Mouse (Mus musculus) liver, embryonic 11.5 days (tissue): Measurements from ENCODE around the gene Ppp2r5c. TPM values are rescaled to one million over a fixed set of nuclear protein-coding genes. Genes with fewer than 3 reads are reported as not detected.

Source experiments
- ATAC-seq: fragments of 200-750 bp; cut with Nextera tagmentation; replicated peaks from 2 replicates; pipeline ENCODE4 v1.8.0; 2017; ENCODE audit warnings: moderate number of reproducible peaks, mild to moderate bottlenecking, moderate TSS enrichment, moderate library complexity; ENCODE audit not compliant: low FRiP score
- DNase-seq: peaks from one replicate; pipeline ENCODE4 v3.0.0-alpha.2; 2017; ENCODE audit warnings: low spot score
- H3K27ac ChIP-seq: fragments of 300-500 bp; sonication (generic); 2 replicates; pipeline ENCODE4 v1.5.1; 2014; ENCODE audit warnings: mild to moderate bottlenecking, low read depth, low read length, control low read depth
- H3K27me3 ChIP-seq: fragments of 300-500 bp; sonication (generic); replicated peaks from 2 replicates; pipeline ENCODE4 v1.6.1; 2014; ENCODE audit warnings: low read length, mixed read lengths; ENCODE audit not compliant: control insufficient read depth, insufficient read depth
- H3K36me3 ChIP-seq: fragments of 300-500 bp; sonication (generic); 2 replicates; pipeline ENCODE4 v1.6.1; 2014; ENCODE audit warnings: mild to moderate bottlenecking, low read length, moderate library complexity, mixed read lengths; ENCODE audit not compliant: control insufficient read depth, insufficient read depth
- H3K4me1 ChIP-seq: fragments of 300-500 bp; sonication (generic); replicated peaks from 2 replicates; pipeline ENCODE4 v1.6.1; 2014; ENCODE audit warnings: low read length, mixed read lengths; ENCODE audit not compliant: control insufficient read depth, insufficient read depth
- H3K4me2 ChIP-seq: fragments of 300-500 bp; sonication (generic); 2 replicates; pipeline ENCODE4 v1.6.1; 2014; ENCODE audit warnings: mild to moderate bottlenecking, control low read depth, moderate library complexity
- H3K4me3 ChIP-seq: fragments of 300-500 bp; sonication (generic); 2 replicates; pipeline ENCODE4 v1.5.1; 2014; ENCODE audit warnings: low read depth, low read length, control low read depth
- H3K9ac ChIP-seq: fragments of 300-500 bp; sonication (generic); 2 replicates; pipeline ENCODE4 v1.6.1; 2014; ENCODE audit warnings: low read depth, low read length, control low read depth
- H3K9me3 ChIP-seq: fragments of 300-500 bp; sonication (generic); 2 replicates; pipeline ENCODE4 v1.6.1; 2016; ENCODE audit warnings: low read length, inconsistent platforms, mixed read lengths; ENCODE audit not compliant: control insufficient read depth
- WGBS: fragments of 180-500 bp; shearing (Covaris S2); extraction: QIAGEN DNeasy Blood & Tissue Kit; methylation state at CpG from one replicate; pipeline ENCODE4 v1.1.7; 2014; 5-methylcytosine and 5-hydroxymethylcytosine counted together
- polyA plus RNA-seq: library from polyadenylated mRNA; unstranded; fragments of >200 nt; fragmentation: Nextera tagmentation; extraction: Ambion mirVana; gene quantifications from 2 replicates; pipeline ENCODE4 v1.2.1, GENCODE M21; 2014

Ppp2r5c gene
- polyA plus RNA-seq, 1 experiment from 2014 or later = 138 TPM

- Histone ChIP-seq H3K4me2 (peak overlapping the region; percentile 72), H3K4me3 (peak overlapping the region; percentile 98), H3K9me3 (no peaks in the 10 kb centered on the region), H3K9ac (no peak overlapping the region), H3K27ac (no peak overlapping the region), H3K27me3 (no peaks in the 10 kb centered on the region), H3K4me1 (peaks cover 6% of the 10 kb centered on the region), H3K36me3 (no peaks in the 10 kb centered on the region)
- WGBS = 52% methylated on average over 13 of the region's 13 CpGs
- no peak for DNase-seq
- no peak for ATAC-seq
Observed at GRCm38 (mm10) chr12:110600225-110600991, 153.5 kb downstream of the Ppp2r5c start.

- Histone ChIP-seq H3K9ac (peak within 1 kb of the TSS; percentile 97), H3K27me3 (no peaks in the 10 kb centered on the region), H3K27ac (peak within 1 kb of the TSS; percentile 94), H3K4me2 (peak within 1 kb of the TSS; percentile 72), H3K4me3 (peak within 1 kb of the TSS; percentile 98), H3K36me3 (no peaks in the 10 kb centered on the region), H3K4me1 (peaks cover 6% of the 10 kb centered on the region), H3K9me3 (no peaks in the 10 kb centered on the region)
- under 1% methylated on average over 105 of the region's 105 CpGs for WGBS
- ATAC-seq = peak; percentile 94
- peak; percentile 92 for DNase-seq
Observed at GRCm38 (mm10) chr12:110601241-110602218, 154.6 kb downstream of the Ppp2r5c start, which contains the start of gene Dync1h1. TSS of gene Dync1h1 (plus strand) at chr12:110601452.

DNA sequence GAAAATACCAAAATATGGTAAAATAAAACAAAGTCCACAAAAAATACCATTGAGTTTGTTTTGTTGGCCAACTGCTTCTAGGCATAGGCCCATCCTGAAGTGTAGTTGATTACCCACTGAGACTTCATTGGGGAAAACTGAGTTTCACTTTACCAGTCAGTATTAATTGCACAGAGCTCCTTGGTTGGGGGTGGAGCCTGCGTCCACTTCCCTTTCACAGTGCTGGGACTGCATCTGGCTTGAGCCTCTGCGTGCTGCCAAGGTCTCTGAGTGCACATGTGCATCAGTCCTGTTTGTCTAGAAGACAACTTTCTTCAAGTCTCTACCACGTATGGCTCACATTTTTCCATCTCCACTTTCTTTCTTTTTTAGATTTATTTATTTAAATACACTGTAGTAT, 159.2 kb downstream of the Ppp2r5c start:
- H3K27ac ChIP-seq = no peak overlapping the region
- DNase-seq (no peak), ATAC-seq (no peak)
- H3K4me2 ChIP-seq = no peak overlapping the region
- 64% methylated on average over 3 of the region's 3 CpGs for WGBS
- no peaks in the 10 kb centered on the region for H3K9me3 ChIP-seq
- peaks cover 12% of the 10 kb centered on the region for H3K4me1 ChIP-seq
- no peak overlapping the region for H3K9ac ChIP-seq
- H3K36me3 ChIP-seq = no peaks in the 10 kb centered on the region
- no peaks in the 10 kb centered on the region for H3K27me3 ChIP-seq
- H3K4me3 ChIP-seq = no peak overlapping the region

DNA sequence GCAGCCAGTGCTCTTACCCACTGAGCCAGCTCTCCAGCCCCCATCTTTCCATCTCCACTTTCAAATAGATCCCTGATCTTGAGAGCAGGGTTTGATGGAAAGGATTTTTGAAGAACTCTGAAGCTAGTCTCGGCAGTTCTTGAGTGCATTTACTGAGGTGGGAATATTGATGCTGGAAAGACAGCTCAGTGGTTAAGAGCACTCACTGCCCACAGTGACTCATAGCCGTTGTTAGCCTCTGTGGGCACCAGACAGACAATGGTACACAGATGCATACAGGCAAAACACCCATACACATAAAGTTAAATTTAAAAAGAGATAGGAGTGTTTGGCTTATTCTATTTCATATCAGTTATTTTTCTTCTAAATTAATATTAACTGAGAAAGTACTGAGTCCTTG, 159.8 kb downstream of the Ppp2r5c start:
- Histone ChIP-seq H3K27me3 (no peaks in the 10 kb centered on the region), H3K4me1 (peaks cover 12% of the 10 kb centered on the region), H3K4me2 (no peak overlapping the region), H3K9ac (no peak overlapping the region), H3K9me3 (no peaks in the 10 kb centered on the region), H3K27ac (no peak overlapping the region), H3K36me3 (0 out of 2 replicates have a peak, but pooled peaks cover under 1% of the 10 kb centered on the region), H3K4me3 (no peak overlapping the region)
- WGBS = 83% methylated on average over 2 of the region's 2 CpGs
- no peak for ATAC-seq
- no peak for DNase-seq

GRCm38 (mm10) chr12:110608460-110609152, 161.7 kb downstream of the Ppp2r5c start:
- H3K27me3 ChIP-seq = no peaks in the 10 kb centered on the region
- H3K27ac ChIP-seq = no peak overlapping the region
- H3K9me3 ChIP-seq = no peaks in the 10 kb centered on the region
- no peak overlapping the region for H3K9ac ChIP-seq
- WGBS = 63% methylated on average over 11 of the region's 11 CpGs
- ATAC-seq = peak; percentile 64; the same call in 1 of the 2 replicates
- peaks cover 11% of the 10 kb centered on the region; the same call in 1 of the 2 replicates for H3K36me3 ChIP-seq
- DNase-seq = no peak
- H3K4me3 ChIP-seq = no peak overlapping the region
- no peak overlapping the region for H3K4me2 ChIP-seq
- peaks cover 6% of the 10 kb centered on the region for H3K4me1 ChIP-seq

DNA sequence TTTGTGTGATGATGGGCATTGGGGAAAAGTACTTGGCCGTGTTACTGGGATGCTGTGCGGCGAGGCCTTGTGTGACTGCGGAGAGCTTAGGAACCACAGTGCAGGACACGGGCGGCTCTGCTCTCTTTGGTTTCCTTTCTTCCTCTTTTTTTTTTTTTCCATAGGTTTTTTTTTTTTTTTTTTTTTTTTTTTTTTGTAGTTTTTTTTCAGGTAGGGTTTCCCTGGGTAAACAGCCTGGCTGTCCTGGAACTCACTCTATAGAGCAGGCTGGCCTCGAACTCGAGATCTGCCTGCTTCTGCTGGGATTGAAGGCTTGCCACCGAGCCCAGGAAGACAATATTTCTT, 162.2 kb downstream of the Ppp2r5c start:
- peaks cover 6% of the 10 kb centered on the region for H3K4me1 ChIP-seq
- ATAC-seq (no peak), DNase-seq (no peak)
- no peak overlapping the region for H3K9ac ChIP-seq
- H3K9me3 ChIP-seq = no peaks in the 10 kb centered on the region
- WGBS = 84% methylated on average over 9 of the region's 9 CpGs
- H3K4me2 ChIP-seq = no peak overlapping the region
- no peak overlapping the region for H3K27ac ChIP-seq
- H3K36me3 ChIP-seq = peaks cover 15% of the 10 kb centered on the region
- H3K27me3 ChIP-seq = no peaks in the 10 kb centered on the region
- H3K4me3 ChIP-seq = no peak overlapping the region

- peaks cover 29% of the 10 kb centered on the region for H3K36me3 ChIP-seq
- H3K9me3 ChIP-seq = no peaks in the 10 kb centered on the region
- H3K4me3 ChIP-seq = no peak overlapping the region
- H3K4me1 ChIP-seq = peaks cover 6% of the 10 kb centered on the region
- no peak overlapping the region for H3K27ac ChIP-seq
- no peak overlapping the region for H3K4me2 ChIP-seq
- no peak overlapping the region for H3K9ac ChIP-seq
- ATAC-seq (no peak), DNase-seq (no peak)
- 88% methylated on average over 2 of the region's 2 CpGs for WGBS
- H3K27me3 ChIP-seq = no peaks in the 10 kb centered on the region
Observed at GRCm38 (mm10) chr12:110610713-110611112, 163.8 kb downstream of the Ppp2r5c start.

DNA sequence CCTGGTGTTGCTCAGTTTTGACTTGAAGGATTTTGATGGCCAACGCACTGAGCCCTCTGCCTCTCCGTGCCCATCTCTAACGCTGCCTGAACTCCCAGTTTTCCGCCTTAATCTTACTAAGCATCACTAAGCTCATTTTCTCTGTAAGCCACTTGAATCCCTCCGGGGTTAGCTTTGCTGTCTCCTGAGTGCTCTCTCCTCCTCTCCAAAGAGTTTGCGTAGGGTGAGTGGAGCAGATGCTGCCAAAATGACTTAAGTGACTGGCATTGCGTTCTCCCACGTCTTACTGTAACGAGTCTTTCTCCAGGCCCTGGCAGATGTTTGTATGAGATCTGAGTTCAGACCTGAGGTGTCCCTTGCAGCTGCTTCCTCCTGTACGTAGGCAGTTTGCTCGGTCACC, 183.1 kb downstream of the Ppp2r5c start:
- DNase-seq (no peak), ATAC-seq (no peak)
- no peak overlapping the region for H3K9ac ChIP-seq
- no peaks in the 10 kb centered on the region for H3K4me1 ChIP-seq
- no peaks in the 10 kb centered on the region for H3K9me3 ChIP-seq
- peaks cover 93% of the 10 kb centered on the region for H3K36me3 ChIP-seq
- no peak overlapping the region for H3K4me2 ChIP-seq
- no peaks in the 10 kb centered on the region for H3K27me3 ChIP-seq
- H3K27ac ChIP-seq = no peak overlapping the region
- WGBS = 94% methylated on average over 11 of the region's 11 CpGs
- H3K4me3 ChIP-seq = no peak overlapping the region
